Mouse (Mus musculus): Measurements from ENCODE around the gene Tnks2.
A peak's percentile ranks its signal among the peaks of the same experiment; 100 is the strongest.
"Not testable (repeated sequence)": the region's sequence is repeated elsewhere in the genome, so short reads cannot be mapped to it uniquely, and the experiment has no call there.

Gene Tnks2

GRCm38 (mm10) chr19:36827650-36828049 is 6.4 kb upstream of the Tnks2 start:
- peak; percentile 33 to 50 for DNase-seq

DNA sequence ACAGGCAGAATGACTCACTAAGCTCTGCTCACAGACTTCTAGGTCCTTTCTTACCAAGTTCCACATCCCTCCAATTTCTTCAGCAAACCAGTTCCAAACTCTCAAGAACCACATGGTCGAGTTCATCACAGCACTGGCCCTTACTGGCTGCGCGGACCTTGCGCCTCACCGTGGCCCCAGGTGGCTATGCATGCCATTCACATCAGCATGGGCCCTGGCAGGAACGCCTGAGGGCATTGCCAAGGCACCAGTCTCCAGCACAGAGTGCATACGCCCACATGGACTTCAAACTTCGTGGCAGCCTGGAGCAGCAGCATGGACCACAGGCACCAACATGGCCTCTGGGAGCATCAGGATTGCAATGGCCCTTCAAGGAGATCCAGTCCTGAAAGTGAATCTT is 5.7 kb upstream of the Tnks2 start:
- peak; percentile 63 to 82 for DNase-seq

GRCm38 (mm10) chr19:36832951-36833787 is 863 bp upstream of the Tnks2 start:
- peak; percentile 73 to 77 for DNase-seq

GRCm38 (mm10) chr19:36834532-36835431 is 750 bp downstream of the Tnks2 start:
- DNase-seq: peak; percentile 34 to 71

- peak in 1 of 2 experiments; percentile 30 for DNase-seq
These were observed 2.0 kb downstream of the Tnks2 start for GRCm38 (mm10) chr19:36836035-36836434.

- no peak for DNase-seq
These were observed 6.3 kb downstream of the Tnks2 start for GRCm38 (mm10) chr19:36840301-36840700.

DNA sequence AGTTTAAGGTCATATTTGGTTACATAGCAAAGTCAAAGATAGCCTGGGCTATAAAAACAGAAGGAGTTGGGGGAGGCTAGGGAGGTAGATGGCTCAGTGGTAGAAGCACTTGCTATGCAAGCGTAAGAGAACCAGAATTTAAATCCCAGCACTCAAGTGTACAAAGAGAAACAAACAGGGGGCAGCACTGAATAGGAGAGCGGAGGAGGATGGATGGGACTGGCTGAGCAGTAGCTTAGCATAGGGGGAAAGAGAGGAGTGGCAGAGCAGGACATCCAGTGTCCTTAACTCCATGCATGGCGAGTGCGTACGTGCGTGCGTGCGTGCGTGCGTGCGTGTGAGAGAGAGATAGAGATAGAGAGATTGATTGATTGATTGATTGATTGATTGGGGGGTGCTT is 9.8 kb downstream of the Tnks2 start:
- no peak for DNase-seq

DNA sequence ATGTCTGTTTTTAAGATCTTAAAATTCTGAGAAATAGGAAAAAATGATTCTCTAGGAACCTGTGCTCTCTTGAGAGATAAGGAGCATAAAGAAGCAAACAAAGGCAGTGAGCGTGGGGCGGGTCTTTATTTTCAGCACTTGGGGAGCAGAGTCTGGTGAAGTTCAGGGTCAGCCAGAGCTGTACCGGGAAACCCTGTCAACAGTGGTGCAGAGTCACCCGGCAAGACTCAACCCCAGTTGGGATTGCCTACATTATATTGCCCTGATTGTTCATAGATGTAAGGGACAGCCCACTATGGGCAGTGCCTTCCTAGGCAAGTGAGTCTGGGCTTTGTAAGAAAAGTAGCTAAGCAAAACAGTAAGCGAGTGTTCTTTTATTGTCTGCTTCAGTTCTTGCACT is 11.9 kb downstream of the Tnks2 start:
- DNase-seq: no peak

GRCm38 (mm10) chr19:36853831-36854230 is 19.8 kb downstream of the Tnks2 start:
- DNase-seq: peak in 1 of 2 experiments; percentile 25

DNA sequence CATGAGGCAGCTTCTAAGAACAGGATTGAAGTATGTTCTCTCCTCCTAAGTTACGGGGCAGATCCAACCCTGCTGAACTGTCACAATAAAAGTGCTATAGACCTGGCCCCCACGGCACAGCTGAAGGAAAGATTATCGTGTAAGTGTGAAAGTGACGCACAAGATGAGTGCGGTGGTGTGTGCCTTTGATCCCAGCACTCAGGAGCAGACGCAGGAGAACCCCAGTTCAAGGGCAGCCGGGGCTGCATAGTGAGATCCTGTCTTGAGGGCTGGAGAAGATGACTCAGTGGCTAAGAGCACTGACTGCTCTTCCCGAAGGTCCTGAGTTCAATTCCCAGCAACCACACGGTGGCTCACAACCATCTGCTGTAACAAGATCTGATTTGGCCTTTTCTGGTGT is 23.8 kb downstream of the Tnks2 start:
- no peak for DNase-seq

- no peak for DNase-seq
These were observed 26.4 kb downstream of the Tnks2 start for GRCm38 (mm10) chr19:36860393-36860792.

- peak in 1 of 2 experiments; percentile 37 for DNase-seq
These were observed 31.9 kb downstream of the Tnks2 start for GRCm38 (mm10) chr19:36865905-36866304.

GRCm38 (mm10) chr19:36867416-36867815 is 33.4 kb downstream of the Tnks2 start:
- DNase-seq: peak; percentile 46 to 65

GRCm38 (mm10) chr19:36868675-36869074 is 34.6 kb downstream of the Tnks2 start:
- not testable (repeated sequence) for DNase-seq

DNA sequence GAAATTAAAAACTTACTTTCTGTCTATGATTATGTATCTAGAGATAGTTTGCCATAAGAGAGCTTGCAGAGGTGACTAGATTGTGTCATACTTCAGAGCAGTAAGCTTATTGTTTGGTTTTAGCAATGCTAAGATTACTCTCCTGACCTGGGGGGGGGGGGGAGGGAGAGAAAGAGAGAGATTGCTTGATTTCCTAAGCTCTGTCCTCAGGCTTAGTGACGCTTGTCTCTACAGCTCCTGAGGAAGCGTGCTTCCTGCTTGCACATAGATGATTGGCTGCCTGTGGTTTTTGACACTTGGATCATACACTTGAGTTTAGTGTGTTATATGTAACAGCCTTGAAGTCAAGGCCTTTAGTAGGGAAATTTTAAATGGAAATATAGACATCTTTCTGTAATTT is 40.6 kb downstream of the Tnks2 start:
- no peak for DNase-seq

- DNase-seq: peak in 1 of 2 experiments; percentile 7
These were observed 43.3 kb downstream of the Tnks2 start for GRCm38 (mm10) chr19:36877329-36877728.

- no peak for DNase-seq
These were observed 44.9 kb downstream of the Tnks2 start for GRCm38 (mm10) chr19:36878743-36879495.

GRCm38 (mm10) chr19:36883119-36883518 is 49.1 kb downstream of the Tnks2 start:
- peak; percentile 16 to 59 for DNase-seq

DNA sequence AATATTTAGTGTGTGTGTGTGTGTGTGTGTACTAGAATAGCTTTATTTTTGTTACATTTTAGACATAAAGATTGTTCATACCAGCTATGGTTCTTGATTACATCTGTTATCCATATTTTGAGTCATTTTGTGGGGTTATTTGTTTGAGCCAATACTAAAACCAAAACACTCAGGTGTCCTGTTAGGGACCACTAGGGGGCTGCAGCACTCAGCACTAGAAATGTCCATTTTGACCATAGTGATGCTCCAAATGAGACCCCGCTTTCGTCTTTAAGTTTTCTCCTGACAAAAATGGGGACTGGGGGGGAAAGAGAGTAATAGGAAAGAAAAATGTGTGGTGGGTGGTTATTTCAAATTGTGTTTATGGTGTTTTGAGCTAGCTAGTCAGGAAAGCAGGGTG is 52.3 kb downstream of the Tnks2 start:
- DNase-seq: no peak

- DNase-seq: no peak
These were observed 53.7 kb downstream of the Tnks2 start for GRCm38 (mm10) chr19:36887706-36888105.

- DNase-seq: no peak
These were observed 57.7 kb downstream of the Tnks2 start for GRCm38 (mm10) chr19:36891746-36892145.

DNA sequence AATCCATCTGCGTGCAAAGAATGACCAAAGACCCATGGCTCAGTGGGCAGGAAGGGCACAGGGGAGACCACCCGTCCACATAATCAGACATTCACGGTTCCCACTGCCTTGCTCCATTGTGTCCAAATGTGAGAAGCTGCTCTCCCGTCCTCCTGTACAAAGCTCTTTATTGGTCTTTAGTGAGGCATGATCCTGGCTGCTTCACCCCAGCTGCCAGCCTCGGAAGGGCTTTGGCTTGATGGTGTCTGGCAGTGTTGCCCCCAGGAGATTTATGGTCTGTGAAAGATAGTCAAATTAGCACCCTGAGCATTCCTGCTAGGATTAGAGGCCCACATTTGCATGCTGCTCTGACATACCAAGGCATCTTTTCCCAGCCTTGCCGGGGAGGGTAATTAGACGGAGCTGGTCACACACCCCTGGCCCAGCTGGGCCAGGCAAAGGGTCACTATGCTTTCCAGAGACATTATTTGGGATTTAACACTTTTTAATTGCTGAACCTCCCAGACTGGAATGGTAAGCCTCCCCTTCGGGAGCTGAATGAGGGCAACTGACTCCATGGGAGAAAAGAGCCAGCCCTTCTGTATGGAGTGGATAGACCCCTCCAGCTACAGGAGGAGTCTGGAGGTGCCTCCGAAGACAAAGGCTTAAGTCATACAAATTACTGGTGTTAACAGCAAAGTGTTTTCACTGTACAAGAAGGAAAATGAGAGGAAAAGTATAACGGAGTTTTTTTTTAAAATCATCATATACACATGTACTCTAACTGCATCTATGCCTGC is 62.9 kb downstream of the Tnks2 start:
- no peak for DNase-seq
